Mouse (Mus musculus) forebrain, embryonic 14.5 days (tissue): ENCODE measurements around the gene Cfap206. TPM values are rescaled to one million over a fixed set of nuclear protein-coding genes. Genes with fewer than 3 reads are reported as not detected.
"Not testable (repeated sequence)": the region's sequence is repeated elsewhere in the genome, so short reads cannot be mapped to it uniquely, and the experiment has no call there.

Experiments used
- ATAC-seq: fragments of 200-750 bp; cut with Nextera tagmentation; 2 replicates; pipeline ENCODE4 v1.8.0; 2017; ENCODE audit warnings: mild to moderate bottlenecking, moderate library complexity
- DNase-seq: peaks from one replicate; pipeline ENCODE4 v3.0.0-alpha.2; 2015; ENCODE audit warnings: low spot score
- H3K27ac ChIP-seq: fragments of 300-500 bp; sonication (generic); 2 replicates; pipeline ENCODE4 v1.5.1; 2014; ENCODE audit warnings: low read depth, mild to moderate bottlenecking, control low read depth, low read length, moderate library complexity
- H3K27me3 ChIP-seq: fragments of 300-500 bp; sonication (generic); replicated peaks from 2 replicates; pipeline ENCODE4 v1.6.1; 2014; ENCODE audit warnings: low read length, control low read depth, mixed read lengths; ENCODE audit not compliant: control insufficient read depth, insufficient read depth
- H3K36me3 ChIP-seq: fragments of 300-500 bp; sonication (generic); 2 replicates; pipeline ENCODE4 v1.6.1; 2014; ENCODE audit warnings: low read length, control low read depth; ENCODE audit not compliant: control insufficient read depth, insufficient read depth
- H3K4me1 ChIP-seq: fragments of 300-500 bp; sonication (generic); 2 replicates; pipeline ENCODE4 v1.6.1; 2014; ENCODE audit warnings: antibody characterized with exemption, low read length, control low read depth; ENCODE audit not compliant: control insufficient read depth, insufficient read depth
- H3K4me2 ChIP-seq: fragments of 300-500 bp; sonication (generic); 2 replicates; pipeline ENCODE4 v1.6.1; 2014; ENCODE audit warnings: mild to moderate bottlenecking, control low read depth, low read length
- H3K4me3 ChIP-seq: fragments of 300-500 bp; sonication (generic); 2 replicates; pipeline ENCODE4 v1.5.1; 2014; ENCODE audit warnings: low read depth, low read length, control low read depth
- H3K9ac ChIP-seq: fragments of 300-500 bp; sonication (generic); 2 replicates; pipeline ENCODE4 v1.6.1; 2014; ENCODE audit warnings: mild to moderate bottlenecking, low read length, control low read depth, moderate library complexity
- H3K9me3 ChIP-seq: fragments of 300-500 bp; sonication (generic); replicated peaks from 2 replicates; pipeline ENCODE4 v1.6.1; 2016; ENCODE audit warnings: low read length, control low read depth, mixed read lengths; ENCODE audit not compliant: control insufficient read depth
- WGBS: fragments of 180-500 bp; shearing (Covaris S2); extraction: QIAGEN DNeasy Blood & Tissue Kit; methylation state at CpG from one replicate; pipeline ENCODE4 v1.1.7; 2014; 5-methylcytosine and 5-hydroxymethylcytosine counted together
- polyA plus RNA-seq: library from polyadenylated mRNA; unstranded; fragments of >200 nt; fragmentation: Nextera tagmentation; extraction: Ambion mirVana; gene quantifications from 2 replicates; pipeline ENCODE4 v1.2.1, GENCODE M21; 2014

Gene Cfap206
- 3.0 and 3.2 TPM in 2 replicates for polyA plus RNA-seq

- H3K9me3 ChIP-seq = no peaks in the 10 kb centered on the region
- peak; percentile 78 for DNase-seq
- H3K27me3 ChIP-seq = no peaks in the 10 kb centered on the region
- peak within 1 kb of the TSS; percentile 91 for H3K4me2 ChIP-seq
- no peaks in the 10 kb centered on the region for H3K36me3 ChIP-seq
- ATAC-seq = peak; percentile 98
- H3K4me3 ChIP-seq = peak within 1 kb of the TSS; percentile 43
- no peak within 1 kb of the TSS for H3K27ac ChIP-seq
- peak within 1 kb of the TSS; percentile 58 for H3K9ac ChIP-seq
- under 1% methylated on average over 38 of the region's 38 CpGs for WGBS
- 0 out of 2 replicates have a peak, but pooled peaks cover 6% of the 10 kb centered on the region for H3K4me1 ChIP-seq
Measured at GRCm38 (mm10) chr4:34729851-34730341, at the start of gene Cfap206. Cfap206 (minus strand) TSS chr4:34730206.

DNA sequence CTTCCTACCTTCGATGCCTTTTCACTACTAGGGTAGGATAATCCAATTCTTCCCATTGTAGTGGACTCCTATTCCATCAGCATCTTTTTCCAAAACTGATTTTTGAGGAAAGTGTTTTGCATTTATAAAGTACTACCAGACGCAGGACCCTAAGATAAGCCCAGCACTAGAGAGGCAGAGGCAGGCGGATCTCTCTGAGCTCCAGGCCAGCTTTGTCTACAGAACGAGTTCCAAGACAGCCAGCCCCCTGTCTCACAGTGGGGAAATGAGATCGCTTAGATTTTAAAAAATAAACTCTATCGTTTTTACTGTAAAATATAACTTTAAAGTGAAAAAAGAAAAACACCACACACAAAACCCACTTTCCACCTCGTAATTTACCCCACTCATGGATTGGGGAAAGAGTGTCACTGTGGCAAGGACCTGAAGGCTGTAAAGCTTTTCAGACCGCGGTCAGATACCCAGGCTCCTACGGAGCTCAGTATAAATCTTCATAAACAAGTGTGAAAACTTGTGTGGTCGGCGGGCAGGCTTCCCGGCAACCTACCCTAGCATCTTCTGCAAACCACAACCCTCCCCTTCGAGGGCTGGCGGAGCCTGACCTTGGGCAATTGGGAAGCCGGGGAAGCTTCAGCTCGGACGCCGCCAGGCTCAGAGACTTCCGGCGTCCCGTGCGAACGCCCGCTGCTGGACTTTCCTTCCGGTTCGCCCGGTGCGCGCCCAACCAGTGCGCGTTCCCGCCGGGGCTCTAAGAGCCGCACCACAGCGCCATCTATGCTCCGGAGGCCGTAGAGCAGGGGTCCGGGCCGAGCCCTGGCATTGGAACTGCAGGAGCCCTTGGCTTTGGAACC lies 47.9 kb upstream of the Cfap206 start, which contains the start of gene Smim8:
Smim8 (minus strand) TSS at position 747 of the 851 bp plus-strand sequence.
- WGBS = 5% methylated on average over 40 of the region's 40 CpGs
- H3K27me3 ChIP-seq = no peaks in the 10 kb centered on the region
- peak within 1 kb of the TSS; percentile 58; the same call in 1 of the 2 replicates for H3K27ac ChIP-seq
- peaks cover 2% of the 10 kb centered on the region; the same call in 1 of the 2 replicates for H3K4me1 ChIP-seq
- DNase-seq (peak; percentile 94), ATAC-seq (peak; percentile 96)
- H3K4me3 ChIP-seq = peak within 1 kb of the TSS; percentile 64
- H3K4me2 ChIP-seq = peak within 1 kb of the TSS; percentile 67
- H3K36me3 ChIP-seq = no peaks in the 10 kb centered on the region
- H3K9me3 ChIP-seq = no peaks in the 10 kb centered on the region
- peak within 1 kb of the TSS; percentile 70 for H3K9ac ChIP-seq

DNA sequence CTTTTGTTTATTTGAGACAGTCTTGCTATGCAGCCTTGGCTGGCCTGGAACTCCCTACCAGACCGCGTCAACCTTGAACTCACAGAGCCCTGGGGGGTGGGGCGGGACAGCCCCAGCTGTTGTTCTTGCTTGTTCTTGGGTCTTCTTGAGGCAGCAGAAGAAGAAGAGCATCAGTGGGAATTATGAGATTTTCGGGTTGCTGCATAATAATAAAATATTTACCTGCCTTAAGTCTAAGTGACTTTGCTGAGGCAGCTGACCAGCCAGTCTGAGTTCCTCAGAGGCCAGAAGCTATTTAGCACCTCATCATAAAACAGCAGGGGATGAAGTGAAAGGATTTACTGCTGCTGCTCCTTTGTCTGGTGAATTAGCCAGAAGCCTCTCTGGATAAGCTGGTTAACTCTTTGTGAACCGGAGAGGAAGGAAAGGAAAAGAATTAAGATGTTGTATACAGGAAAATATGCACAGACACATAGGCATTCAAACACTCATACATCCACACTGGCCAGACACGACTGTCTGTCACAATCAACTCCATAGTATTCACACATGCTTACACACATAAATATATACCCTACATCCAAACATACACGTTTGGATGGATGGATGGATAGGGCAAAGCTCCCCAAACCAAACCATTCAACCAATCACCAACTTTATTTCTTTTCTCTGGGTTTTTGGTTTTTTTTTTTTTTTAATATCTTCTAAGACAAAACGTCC lies 41.8 kb upstream of the Cfap206 start:
- no peak overlapping the region for H3K4me2 ChIP-seq

DNA sequence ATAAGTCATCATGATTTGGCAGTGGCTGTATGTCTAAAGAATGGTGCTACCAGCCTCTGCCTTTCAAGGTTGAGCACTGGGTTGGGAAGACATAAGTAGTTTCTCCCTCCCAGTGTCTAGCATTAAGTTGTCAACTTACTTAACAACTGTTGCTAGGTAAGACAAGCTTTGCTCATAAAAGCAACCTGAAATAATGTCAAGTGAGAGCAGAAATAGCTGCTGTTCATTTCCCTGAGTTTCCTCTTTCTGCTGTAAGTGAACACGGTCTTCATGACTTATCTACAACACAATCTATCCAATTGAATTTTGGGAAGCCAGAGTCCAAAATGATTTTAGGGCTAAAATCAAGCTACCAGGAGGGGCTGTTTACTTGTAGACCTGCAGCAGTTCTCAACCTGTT lies 26.2 kb upstream of the Cfap206 start, which contains the start of gene Gm136:
Gm136 (minus strand) TSS at position 101 of the 400 bp plus-strand sequence.
- H3K36me3 ChIP-seq = no peaks in the 10 kb centered on the region
- 94% methylated on average over 1 of the region's 1 CpGs for WGBS
- ATAC-seq (no peak), DNase-seq (no peak)
- no peak within 1 kb of the TSS for H3K9ac ChIP-seq
- H3K27ac ChIP-seq = no peak within 1 kb of the TSS
- H3K27me3 ChIP-seq = no peaks in the 10 kb centered on the region
- H3K4me3 ChIP-seq = no peak within 1 kb of the TSS
- H3K4me1 ChIP-seq = no peaks in the 10 kb centered on the region
- H3K9me3 ChIP-seq = no peaks in the 10 kb centered on the region
- H3K4me2 ChIP-seq = no peak within 1 kb of the TSS

More for the DNA sequence above, 41.8 kb upstream of the Cfap206 start:
- no peak overlapping the region for H3K27ac ChIP-seq
- no peaks in the 10 kb centered on the region for H3K27me3 ChIP-seq
- ATAC-seq = no peak
- no peaks in the 10 kb centered on the region for H3K9me3 ChIP-seq
- H3K4me3 ChIP-seq = no peak overlapping the region
- DNase-seq = peak; percentile 21
- 10% methylated on average over 8 of the region's 8 CpGs for WGBS
- H3K36me3 ChIP-seq = peaks cover 9% of the 10 kb centered on the region; the same call in 1 of the 2 replicates
- 0 out of 2 replicates have a peak overlapping the region, but pooled peaks have one; percentile 3 for H3K9ac ChIP-seq
- H3K4me1 ChIP-seq = no peaks in the 10 kb centered on the region

GRCm38 (mm10) chr4:34749236-34749635 lies 19.2 kb upstream of the Cfap206 start:
- no peaks in the 10 kb centered on the region for H3K4me1 ChIP-seq
- H3K4me2 ChIP-seq = no peak overlapping the region
- WGBS = 62% methylated on average over 6 of the region's 6 CpGs
- H3K9me3 ChIP-seq = no peaks in the 10 kb centered on the region
- ATAC-seq (no peak), DNase-seq (no peak)
- H3K4me3 ChIP-seq = no peak overlapping the region
- H3K9ac ChIP-seq = no peak overlapping the region
- no peaks in the 10 kb centered on the region for H3K27me3 ChIP-seq
- H3K27ac ChIP-seq = no peak overlapping the region
- H3K36me3 ChIP-seq = no peaks in the 10 kb centered on the region

DNA sequence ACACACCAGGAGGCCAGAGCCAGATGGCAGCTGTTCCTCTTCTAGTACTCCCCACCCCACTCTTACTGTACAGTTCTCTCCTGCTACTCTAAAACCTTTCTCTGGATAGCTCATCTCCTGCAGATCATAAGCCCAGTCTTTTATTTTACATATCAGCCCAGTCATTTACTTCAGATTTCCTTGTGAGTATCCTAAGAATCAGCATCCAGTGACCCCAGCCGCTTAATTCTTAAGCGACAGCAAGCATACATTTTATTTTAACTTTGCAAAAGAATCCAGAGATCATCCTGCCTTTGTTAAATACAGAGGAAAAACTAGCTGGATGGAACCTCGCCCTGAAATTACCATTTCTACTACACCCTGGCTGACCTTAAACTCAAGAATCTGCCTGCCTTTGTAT lies 4.5 kb upstream of the Cfap206 start:
- Histone ChIP-seq H3K36me3 (no peaks in the 10 kb centered on the region), H3K4me1 (0 out of 2 replicates have a peak, but pooled peaks cover 6% of the 10 kb centered on the region), H3K9ac (no peak overlapping the region), H3K4me3 (no peak overlapping the region), H3K4me2 (no peak overlapping the region), H3K27me3 (no peaks in the 10 kb centered on the region), H3K27ac (no peak overlapping the region), H3K9me3 (no peaks in the 10 kb centered on the region)
- DNase-seq (no peak), ATAC-seq (no peak)
- 86% methylated on average over 3 of the region's 3 CpGs for WGBS

DNA sequence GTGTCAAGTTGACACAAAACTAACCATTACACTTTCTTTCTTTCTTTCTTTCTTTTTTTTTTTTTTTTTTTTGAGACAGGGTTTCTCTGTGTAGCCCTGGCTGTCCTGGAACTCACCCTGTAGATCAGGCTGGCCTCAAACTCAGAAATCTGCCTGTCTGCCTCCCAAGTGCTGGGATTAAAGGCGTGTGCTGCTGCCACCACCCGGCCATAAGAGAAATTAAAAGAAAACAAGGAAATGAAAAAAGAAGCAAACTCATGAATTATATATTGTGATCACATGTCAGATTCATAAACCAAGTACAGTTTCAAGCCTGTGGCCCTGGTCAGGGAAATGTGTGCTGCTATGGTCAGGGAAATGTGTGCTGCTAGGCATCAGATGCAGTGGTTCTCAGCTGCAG lies 3.4 kb upstream of the Cfap206 start:
- H3K27ac ChIP-seq, H3K4me1 ChIP-seq, H3K4me2 ChIP-seq, H3K36me3 ChIP-seq, H3K4me3 ChIP-seq, H3K27me3 ChIP-seq, H3K9me3 ChIP-seq, ATAC-seq, H3K9ac ChIP-seq, DNase-seq: not testable (repeated sequence)
- 26% methylated on average over 2 of the region's 2 CpGs for WGBS

DNA sequence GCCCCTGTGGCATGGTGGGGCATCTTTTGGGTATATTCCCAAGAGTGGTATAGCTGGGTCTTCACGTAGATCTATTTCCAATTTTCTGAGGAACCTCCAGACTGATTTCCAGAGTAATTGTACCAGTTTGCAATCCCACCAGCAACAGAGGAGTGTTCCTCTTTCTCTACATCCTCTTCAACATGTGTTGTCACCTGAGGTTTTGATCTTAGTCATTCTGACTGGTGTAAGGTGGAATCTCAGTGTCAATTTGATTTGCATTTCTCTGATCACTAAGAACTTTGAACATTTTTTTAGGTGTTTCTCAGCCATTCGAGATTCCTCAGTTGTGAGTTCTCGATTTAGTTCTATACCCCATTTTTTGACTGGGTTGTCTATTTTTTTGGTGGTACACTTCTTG lies 4.3 kb downstream of the Cfap206 start:
- not testable (repeated sequence) for ATAC-seq, H3K4me3 ChIP-seq, H3K27me3 ChIP-seq, H3K36me3 ChIP-seq, H3K4me2 ChIP-seq, DNase-seq, H3K9me3 ChIP-seq, H3K4me1 ChIP-seq, H3K9ac ChIP-seq, H3K27ac ChIP-seq
- 94% methylated on average over 3 of the region's 3 CpGs for WGBS
